Mouse (Mus musculus): ENCODE measurements at regions not wholly inside any gene's neighbourhood (a gene's known extent, or its start where the extent isn't known, plus 50 kb on each side); places are given as distances from the start of the nearest gene placed in this dataset.

GRCm38 (mm10) chr14:46082646-46083045 lies 296.6 kb upstream of the Gm15217 start:
- no peak for TF ChIP-seq CTCF (IDR thresholded peaks at IDR 0.05; ENCODE audit: insufficient read depth, low read length)
- no peak for TF ChIP-seq POLR2A (IDR thresholded peaks at IDR 0.05; ENCODE audit: borderline replicate concordance, extremely low read depth, low read depth, low read length)
